Mouse (Mus musculus) ES-Bruce4 (cell line): ENCODE measurements around the gene Gm49601.

Experiments used
- CTCF ChIP-seq: IDR thresholded peaks from one replicate; pipeline ENCODE4 v1.8.1; 2011; ENCODE audit warnings: low read depth, low read length
- POLR2A ChIP-seq: IDR thresholded peaks from one replicate; pipeline ENCODE4 v1.8.1; 2011; ENCODE audit warnings: low read length; ENCODE audit not compliant: insufficient read depth

- TF ChIP-seq CTCF (peak; percentile 96), POLR2A (no peak)
These were observed 8.7 kb downstream of the Gm49601 start for GRCm38 (mm10) chr16:18617370-18618065.
